Mouse (Mus musculus) midbrain, embryonic 12.5 days (tissue): ENCODE measurements around the gene Tnfsf12. TPM values are rescaled to one million over a fixed set of nuclear protein-coding genes. Genes with fewer than 3 reads are reported as not detected.
"Not testable (repeated sequence)": the region's sequence is repeated elsewhere in the genome, so short reads cannot be mapped to it uniquely, and the experiment has no call there.

Experiments
- ATAC-seq: fragments of 200-750 bp; cut with Nextera tagmentation; 2 replicates; pipeline ENCODE4 v1.8.0; 2017; ENCODE audit warnings: low read depth, moderate TSS enrichment, moderate library complexity; ENCODE audit not compliant: low FRiP score
- H3K27ac ChIP-seq: fragments of 300-500 bp; sonication (generic); replicated peaks from 2 replicates; pipeline ENCODE4 v1.5.1; 2016; ENCODE audit warnings: mild to moderate bottlenecking
- H3K27me3 ChIP-seq: fragments of 300-500 bp; sonication (generic); 2 replicates; pipeline ENCODE4 v1.6.1; 2016; ENCODE audit warnings: mild to moderate bottlenecking
- H3K36me3 ChIP-seq: fragments of 300-500 bp; sonication (generic); 2 replicates; pipeline ENCODE4 v1.6.1; 2016
- H3K4me1 ChIP-seq: fragments of 300-500 bp; sonication (generic); 2 replicates; pipeline ENCODE4 v1.6.1; 2016
- H3K4me2 ChIP-seq: fragments of 300-500 bp; sonication (generic); replicated peaks from 2 replicates; pipeline ENCODE4 v1.6.1; 2016; ENCODE audit warnings: mild to moderate bottlenecking, moderate library complexity
- H3K4me3 ChIP-seq: fragments of 300-500 bp; sonication (generic); 2 replicates; pipeline ENCODE4 v1.5.1; 2016; ENCODE audit warnings: mild to moderate bottlenecking
- H3K9ac ChIP-seq: fragments of 300-500 bp; sonication (generic); replicated peaks from 2 replicates; pipeline ENCODE4 v1.6.1; 2016; ENCODE audit warnings: mild to moderate bottlenecking, moderate library complexity
- H3K9me3 ChIP-seq: fragments of 300-500 bp; sonication (generic); 2 replicates; pipeline ENCODE4 v1.6.1; 2016; ENCODE audit warnings: mild to moderate bottlenecking
- WGBS: fragments of 180-500 bp; shearing (Covaris S2); methylation state at CpG from one replicate; pipeline ENCODE4 v1.1.7; 2016; 5-methylcytosine and 5-hydroxymethylcytosine counted together
- polyA plus RNA-seq: library from polyadenylated mRNA; unstranded; fragments of >200 nt; fragmentation: Nextera tagmentation; extraction: Ambion mirVana; gene quantifications from 2 replicates; pipeline ENCODE4 v1.2.1, GENCODE M21; 2016

Tnfsf12 gene
- 2.2 and 2.9 TPM in 2 replicates for polyA plus RNA-seq

DNA sequence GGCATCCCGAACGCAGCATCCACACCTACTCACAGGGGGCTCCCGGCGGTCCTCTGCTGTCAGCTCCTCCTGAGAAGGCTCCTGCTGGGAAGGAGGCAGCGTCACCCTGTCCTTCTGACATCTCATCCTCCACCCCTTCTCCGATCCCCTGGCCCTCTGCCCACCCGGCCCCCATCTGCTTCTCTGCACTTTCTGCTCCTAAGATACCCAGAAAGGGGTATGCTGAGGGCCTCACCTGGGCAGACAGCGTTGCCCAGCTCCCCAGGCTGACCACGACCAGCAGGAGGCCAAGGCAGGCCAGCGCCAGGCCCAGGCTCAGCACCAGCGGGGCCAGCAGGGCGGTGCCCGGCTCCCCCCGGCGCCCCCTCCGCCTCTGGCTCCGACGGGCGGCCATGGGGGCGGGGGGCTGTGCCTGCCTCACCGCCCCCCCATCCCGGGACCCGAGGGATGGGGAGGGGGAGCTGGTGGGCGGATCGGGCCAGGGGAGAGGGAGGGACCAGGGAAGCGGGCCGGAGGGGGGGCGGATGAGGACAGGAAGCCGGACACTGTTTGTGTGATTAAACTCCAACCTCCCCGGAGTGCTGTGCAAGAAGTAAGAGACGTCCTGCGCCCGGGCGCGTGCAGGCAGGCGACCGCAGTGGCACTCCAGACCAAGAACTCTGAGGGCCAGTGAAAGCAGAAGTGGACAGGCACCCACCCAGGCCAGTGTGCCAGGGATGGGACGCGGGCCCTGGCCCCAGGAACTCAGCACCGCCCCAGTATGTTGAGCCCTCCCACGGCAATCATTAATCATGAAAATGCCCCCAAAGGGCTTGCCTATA, at the start of gene Tnfsf12, which contains the start of gene Tnfsfm13:
Tnfsf12 (minus strand) TSS at position 489 of the 821 bp plus-strand sequence.
Tnfsfm13 (minus strand) TSS at position 738 of the 821 bp plus-strand sequence.
- H3K27ac ChIP-seq, result peak within 1 kb of the TSS; percentile 39; the same call in 1 of the 2 replicates
- peaks cover 10% of the 10 kb centered on the region for H3K4me1 ChIP-seq
- peaks cover 14% of the 10 kb centered on the region for H3K27me3 ChIP-seq
- H3K4me2 ChIP-seq, result peak within 1 kb of the TSS; percentile 93
- peak within 1 kb of the TSS; percentile 53 for H3K4me3 ChIP-seq
- no peak for ATAC-seq
- no peaks in the 10 kb centered on the region for H3K36me3 ChIP-seq
- H3K9ac ChIP-seq, result peak within 1 kb of the TSS; percentile 90
- H3K9me3 ChIP-seq, result no peaks in the 10 kb centered on the region
- WGBS, result 1% methylated on average over 33 of the region's 41 CpGs

DNA sequence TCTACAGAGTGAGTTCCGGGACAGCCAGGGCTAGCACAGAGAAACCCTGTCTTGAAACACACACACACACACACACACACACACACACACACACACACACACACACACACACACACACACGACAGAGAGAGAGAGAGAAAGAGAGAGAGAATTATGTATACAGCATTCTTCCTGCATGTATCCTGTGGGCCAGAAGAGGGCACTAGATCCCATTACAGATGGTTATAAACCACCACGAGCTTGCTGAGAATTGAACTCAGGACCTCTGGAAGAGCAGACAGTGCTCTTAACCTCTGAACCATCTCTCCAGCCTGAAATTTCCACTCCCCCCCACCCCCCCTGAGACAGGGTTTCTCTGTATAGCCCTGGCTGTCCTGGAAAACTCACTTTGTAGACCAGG, 35.8 kb upstream of the Tnfsf12 start:
- not testable (repeated sequence) for H3K27me3 ChIP-seq, H3K9me3 ChIP-seq, ATAC-seq, H3K9ac ChIP-seq, H3K4me1 ChIP-seq, H3K4me2 ChIP-seq, H3K27ac ChIP-seq, H3K4me3 ChIP-seq
- 96% methylated on average over 2 of the region's 3 CpGs for WGBS
- H3K36me3 ChIP-seq, result peaks cover 35% of the 10 kb centered on the region

DNA sequence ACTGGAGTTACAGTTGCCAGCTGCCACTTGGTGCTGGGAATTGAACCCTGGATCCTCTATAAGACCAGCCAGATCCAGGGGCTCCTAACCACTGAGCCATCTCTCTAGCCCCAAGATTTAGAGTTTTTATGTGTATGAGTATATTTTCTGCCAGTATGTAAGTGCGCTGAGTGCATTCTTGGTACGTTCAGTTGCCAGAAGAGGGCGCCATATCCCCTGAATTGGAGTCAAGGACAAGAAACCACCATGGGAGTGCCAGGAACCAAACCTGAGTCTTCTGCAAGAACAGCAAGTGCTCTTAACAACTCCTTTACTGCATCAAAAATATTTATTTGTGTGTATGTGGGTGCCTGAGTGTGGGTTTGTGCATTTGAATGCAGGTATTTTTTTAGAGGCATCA, 33.4 kb upstream of the Tnfsf12 start:
- Histone ChIP-seq H3K36me3 (peaks cover 12% of the 10 kb centered on the region), H3K4me3 (no peak overlapping the region), H3K4me1 (no peaks in the 10 kb centered on the region), H3K4me2 (no peak overlapping the region), H3K27me3 (no peaks in the 10 kb centered on the region), H3K27ac (no peak overlapping the region), H3K9ac (no peak overlapping the region), H3K9me3 (no peaks in the 10 kb centered on the region)
- 17% methylated on average over 3 of the region's 3 CpGs for WGBS
- ATAC-seq, result no peak

GRCm38 (mm10) chr11:69725951-69726350, 30.3 kb upstream of the Tnfsf12 start:
- H3K27me3 ChIP-seq, result no peaks in the 10 kb centered on the region
- no peak overlapping the region for H3K27ac ChIP-seq
- H3K36me3 ChIP-seq, result no peaks in the 10 kb centered on the region
- no peak overlapping the region for H3K4me2 ChIP-seq
- ATAC-seq, result no peak
- 39% methylated on average over 5 of the region's 5 CpGs for WGBS
- no peak overlapping the region for H3K9ac ChIP-seq
- H3K4me3 ChIP-seq, result no peak overlapping the region
- no peaks in the 10 kb centered on the region for H3K4me1 ChIP-seq
- H3K9me3 ChIP-seq, result no peaks in the 10 kb centered on the region

GRCm38 (mm10) chr11:69723074-69723473, 27.4 kb upstream of the Tnfsf12 start:
- ATAC-seq, result no peak
- Histone ChIP-seq H3K4me2 (no peak overlapping the region), H3K4me1 (peaks cover 3% of the 10 kb centered on the region; the same call in 1 of the 2 replicates), H3K4me3 (no peak overlapping the region), H3K27me3 (no peaks in the 10 kb centered on the region), H3K9ac (no peak overlapping the region), H3K27ac (no peak overlapping the region), H3K9me3 (no peaks in the 10 kb centered on the region), H3K36me3 (no peaks in the 10 kb centered on the region)
- WGBS, result 46% methylated on average over 2 of the region's 2 CpGs

DNA sequence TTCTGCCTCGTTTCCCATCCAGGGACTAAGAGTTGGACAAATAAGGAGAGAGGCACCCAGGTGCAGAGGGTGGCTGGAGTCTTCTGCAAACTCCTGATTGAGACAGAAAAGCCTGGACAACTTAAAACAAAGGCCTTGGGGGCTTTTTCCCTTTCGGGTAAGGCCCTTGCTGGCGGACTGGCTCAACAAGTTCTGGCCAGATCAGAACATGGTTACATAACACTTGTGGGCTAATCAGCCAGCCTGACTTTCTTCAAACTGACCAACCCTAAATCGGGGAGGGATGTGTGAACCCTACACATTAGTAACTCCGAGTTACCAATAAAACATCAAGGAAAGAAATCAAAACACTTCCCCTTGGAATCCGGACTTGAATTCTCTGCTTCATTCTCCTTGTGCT, 25.2 kb upstream of the Tnfsf12 start:
- H3K36me3 ChIP-seq, result no peaks in the 10 kb centered on the region
- 88% methylated on average over 6 of the region's 6 CpGs for WGBS
- ATAC-seq, result no peak

GRCm38 (mm10) chr11:69719423-69719822, 23.8 kb upstream of the Tnfsf12 start:
- Histone ChIP-seq H3K36me3 (no peaks in the 10 kb centered on the region), H3K9ac (no peak overlapping the region), H3K4me3 (no peak overlapping the region), H3K9me3 (no peaks in the 10 kb centered on the region), H3K4me1 (peaks cover 3% of the 10 kb centered on the region; the same call in 1 of the 2 replicates), H3K4me2 (no peak overlapping the region), H3K27ac (no peak overlapping the region), H3K27me3 (no peaks in the 10 kb centered on the region)
- WGBS, result 71% methylated on average over 6 of the region's 6 CpGs
- ATAC-seq, result no peak

More for the DNA sequence above, 25.2 kb upstream of the Tnfsf12 start:
- no peak overlapping the region for H3K4me3 ChIP-seq
- no peaks in the 10 kb centered on the region for H3K27me3 ChIP-seq
- H3K4me1 ChIP-seq, result peaks cover 3% of the 10 kb centered on the region; the same call in 1 of the 2 replicates
- no peak overlapping the region for H3K4me2 ChIP-seq
- H3K27ac ChIP-seq, result no peak overlapping the region
- H3K9ac ChIP-seq, result no peak overlapping the region
- H3K9me3 ChIP-seq, result no peaks in the 10 kb centered on the region

DNA sequence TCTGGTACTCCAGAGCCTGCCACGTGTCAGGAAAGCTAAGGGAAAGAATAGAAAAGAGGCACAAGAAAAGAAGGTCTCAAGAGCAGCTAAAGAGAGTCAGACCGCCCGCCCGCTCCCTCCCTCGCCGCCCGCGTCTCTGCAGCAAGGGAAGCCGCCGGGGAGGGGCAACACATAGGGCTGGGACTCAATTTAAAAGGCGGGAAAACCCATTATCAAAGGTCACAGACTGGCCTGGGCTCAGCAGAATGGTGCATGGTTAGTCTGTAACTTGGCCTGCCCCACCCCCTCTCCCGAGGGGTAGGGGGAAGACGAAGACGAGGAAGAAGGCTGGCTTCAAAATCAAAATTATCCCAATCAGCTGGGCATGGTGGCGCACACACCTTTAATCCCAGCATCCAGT, 23.0 kb upstream of the Tnfsf12 start:
- H3K27ac ChIP-seq, result no peak overlapping the region
- peaks cover 3% of the 10 kb centered on the region; the same call in 1 of the 2 replicates for H3K4me1 ChIP-seq
- no peak for ATAC-seq
- no peak overlapping the region for H3K4me3 ChIP-seq
- H3K9me3 ChIP-seq, result no peaks in the 10 kb centered on the region
- H3K36me3 ChIP-seq, result no peaks in the 10 kb centered on the region
- H3K4me2 ChIP-seq, result peak overlapping the region; percentile 8; the same call in 1 of the 2 replicates
- H3K27me3 ChIP-seq, result no peaks in the 10 kb centered on the region
- H3K9ac ChIP-seq, result no peak overlapping the region
- WGBS, result 36% methylated on average over 15 of the region's 15 CpGs

DNA sequence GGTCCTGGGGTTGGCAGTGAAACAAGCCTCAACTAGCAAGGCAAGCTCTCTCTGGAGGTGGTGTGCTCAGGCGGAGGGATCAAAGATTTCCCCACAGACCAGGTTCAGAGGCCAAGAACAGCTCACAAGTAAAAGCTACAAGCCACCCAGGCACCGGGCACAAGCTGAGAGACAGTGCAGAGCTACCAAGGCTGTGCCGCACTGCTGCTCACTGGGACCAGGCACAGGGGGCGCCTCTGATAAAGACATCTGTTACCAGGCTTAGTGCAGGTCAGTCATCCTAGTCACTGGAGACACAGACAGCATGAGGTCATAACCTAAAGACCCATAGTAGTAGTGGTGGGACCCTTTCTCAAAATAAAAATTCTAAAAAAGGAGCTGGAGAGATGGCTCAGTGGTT, 21.3 kb upstream of the Tnfsf12 start:
- H3K27ac ChIP-seq, result no peak overlapping the region
- no peak for ATAC-seq
- no peaks in the 10 kb centered on the region for H3K9me3 ChIP-seq
- H3K36me3 ChIP-seq, result no peaks in the 10 kb centered on the region
- WGBS, result 66% methylated on average over 4 of the region's 4 CpGs
- H3K4me1 ChIP-seq, result peaks cover 3% of the 10 kb centered on the region; the same call in 1 of the 2 replicates
- no peak overlapping the region for H3K4me3 ChIP-seq
- H3K9ac ChIP-seq, result no peak overlapping the region
- H3K4me2 ChIP-seq, result no peak overlapping the region
- no peaks in the 10 kb centered on the region for H3K27me3 ChIP-seq

GRCm38 (mm10) chr11:69715929-69716328, 20.3 kb upstream of the Tnfsf12 start:
- H3K4me1 ChIP-seq, result peaks cover 3% of the 10 kb centered on the region; the same call in 1 of the 2 replicates
- 40% methylated on average over 5 of the region's 5 CpGs for WGBS
- no peaks in the 10 kb centered on the region for H3K27me3 ChIP-seq
- no peak overlapping the region for H3K9ac ChIP-seq
- no peaks in the 10 kb centered on the region for H3K9me3 ChIP-seq
- H3K4me3 ChIP-seq, result no peak overlapping the region
- no peak overlapping the region for H3K4me2 ChIP-seq
- no peaks in the 10 kb centered on the region for H3K36me3 ChIP-seq
- no peak for ATAC-seq
- no peak overlapping the region for H3K27ac ChIP-seq

DNA sequence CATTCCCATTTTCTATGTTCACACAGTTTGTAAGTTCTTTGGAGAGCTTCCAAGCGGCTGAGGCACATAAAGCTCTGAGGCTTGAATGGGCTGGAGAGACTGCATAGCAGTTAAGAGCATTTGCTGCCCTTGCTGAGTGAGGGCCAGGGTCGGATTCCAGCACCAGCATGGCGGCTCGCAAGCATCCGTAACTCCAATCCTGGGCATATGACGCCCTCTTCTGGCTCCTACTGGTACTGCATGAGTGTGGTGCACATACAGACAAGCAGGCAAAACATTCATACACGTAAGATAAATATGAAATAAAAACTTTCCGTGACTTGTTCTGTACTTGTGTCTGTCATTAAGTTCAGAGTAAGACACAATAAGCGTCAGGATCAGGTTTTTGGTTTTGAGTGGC, 19.8 kb upstream of the Tnfsf12 start:
- WGBS, result 56% methylated on average over 9 of the region's 9 CpGs
- H3K4me1 ChIP-seq, result peaks cover 3% of the 10 kb centered on the region; the same call in 1 of the 2 replicates
- no peak overlapping the region for H3K4me2 ChIP-seq
- H3K27ac ChIP-seq, result no peak overlapping the region
- no peak overlapping the region for H3K9ac ChIP-seq
- no peaks in the 10 kb centered on the region for H3K9me3 ChIP-seq
- no peak overlapping the region for H3K4me3 ChIP-seq
- no peaks in the 10 kb centered on the region for H3K27me3 ChIP-seq
- no peaks in the 10 kb centered on the region for H3K36me3 ChIP-seq
- ATAC-seq, result no peak

DNA sequence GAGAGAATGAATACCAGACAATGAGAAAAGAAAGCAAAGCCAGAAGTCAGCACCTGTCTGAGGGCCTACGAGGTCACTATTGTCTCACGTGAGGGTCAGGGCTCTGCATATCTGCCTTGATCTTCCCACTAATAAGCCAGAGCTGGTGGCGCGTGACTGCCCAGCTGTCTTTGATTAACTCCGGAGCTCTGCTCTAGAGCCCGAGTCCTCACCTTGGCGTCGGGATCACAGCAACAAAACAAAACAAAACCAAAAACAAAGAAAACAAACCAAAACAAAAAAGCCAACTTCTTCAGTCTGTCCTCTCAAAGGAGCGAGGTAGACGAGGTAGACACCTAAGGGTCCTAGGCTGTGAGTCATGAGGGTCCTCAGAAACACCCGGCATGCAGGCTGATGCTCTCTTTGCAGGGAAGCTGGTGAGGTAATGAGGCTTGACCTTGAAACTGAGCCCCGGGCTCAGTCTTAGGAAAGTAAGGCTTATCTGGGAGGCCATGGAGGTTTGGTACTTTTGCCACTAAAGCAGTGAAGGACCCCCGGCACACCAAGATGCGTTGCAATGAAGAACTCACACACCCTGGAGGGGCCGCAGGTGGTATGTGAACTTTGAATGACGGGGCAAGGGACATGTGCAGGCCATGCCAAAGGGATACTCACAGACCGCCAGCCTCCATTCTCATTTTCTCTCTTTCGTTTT, 19.1 kb upstream of the Tnfsf12 start:
- Histone ChIP-seq H3K9me3 (no peaks in the 10 kb centered on the region), H3K4me2 (no peak overlapping the region), H3K27me3 (no peaks in the 10 kb centered on the region), H3K9ac (no peak overlapping the region), H3K27ac (no peak overlapping the region), H3K36me3 (no peaks in the 10 kb centered on the region), H3K4me1 (peaks cover 3% of the 10 kb centered on the region; the same call in 1 of the 2 replicates), H3K4me3 (no peak overlapping the region)
- no peak for ATAC-seq
- 73% methylated on average over 18 of the region's 18 CpGs for WGBS
